Mouse (Mus musculus) C2C12 (cell line): ENCODE measurements at regions not wholly inside any gene's neighbourhood (a gene's known extent, or its start where the extent isn't known, plus 50 kb on each side); places are given as distances from the start of the nearest gene placed in this dataset.

ENCODE experiments used
- CEBPB ChIP-seq: IDR thresholded peaks from one replicate; pipeline ENCODE4 v1.6.1; 2011; ENCODE audit warnings: low read depth, mild to moderate bottlenecking, control low read depth, moderate library complexity
- CTCF ChIP-seq: IDR thresholded peaks from one replicate; pipeline ENCODE4 v1.5.1; 2011; ENCODE audit not compliant: control insufficient read depth, insufficient read depth, insufficient read length
- FOSL1 ChIP-seq: IDR thresholded peaks from one replicate; pipeline ENCODE4 v1.8.0; 2011; ENCODE audit warnings: mild to moderate bottlenecking, low read length; ENCODE audit not compliant: poor library complexity, insufficient read depth, severe bottlenecking
- MAX ChIP-seq: IDR thresholded peaks from one replicate; pipeline ENCODE4 v1.6.1; 2011; ENCODE audit warnings: mild to moderate bottlenecking, control low read depth
- MYOD1 ChIP-seq: IDR thresholded peaks from one replicate; pipeline ENCODE4 v1.6.1; 2011; ENCODE audit warnings: low read depth; ENCODE audit not compliant: control insufficient read depth, insufficient read length
- MYOG ChIP-seq: IDR thresholded peaks from one replicate; pipeline ENCODE4 v1.6.1; 2011; ENCODE audit not compliant: control insufficient read depth, insufficient read length; ENCODE audit errors: extremely low read depth
- USF1 ChIP-seq: IDR thresholded peaks from one replicate; pipeline ENCODE4 v1.6.1; 2011; ENCODE audit warnings: low read depth, mild to moderate bottlenecking, control low read depth, moderate library complexity

DNA sequence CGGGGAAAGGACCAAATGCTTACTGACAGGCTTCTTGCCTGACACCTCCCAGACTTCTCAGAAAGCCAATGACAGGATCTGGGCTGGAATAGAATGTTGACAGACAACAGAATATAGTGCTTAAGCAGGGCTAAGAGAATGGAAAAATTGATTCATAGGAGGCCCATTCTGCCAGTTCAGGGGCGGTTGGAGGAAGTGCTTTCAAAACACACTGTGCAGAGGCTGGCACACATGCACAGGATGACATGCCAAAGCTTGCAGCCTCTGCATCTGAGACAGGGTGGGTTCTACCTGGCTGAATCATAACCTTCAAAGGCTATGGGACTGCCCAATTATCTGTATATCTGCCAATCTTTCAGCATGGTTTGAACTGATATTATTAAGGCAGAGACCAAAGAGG, 75.5 kb upstream of the Palmd start:
- TF ChIP-seq CTCF = no peak
- TF ChIP-seq USF1 = no peak
- TF ChIP-seq MAX = no peak
- TF ChIP-seq MYOD1 = no peak
- no peak for TF ChIP-seq CEBPB
- TF ChIP-seq FOSL1 = no peak
- no peak for TF ChIP-seq MYOG
